Mouse (Mus musculus) heart, adult 2 months (tissue): ENCODE data around the gene Rcn1.

Experiments
- CTCF ChIP-seq: fragments of 200-600 bp; IDR thresholded peaks from 2 replicates; pipeline ENCODE4 v1.8.1; 2022; ENCODE audit warnings: antibody characterized with exemption, mild to moderate bottlenecking, moderate library complexity
- EP300 ChIP-seq: fragments of 200-500 bp; IDR thresholded peaks from 2 replicates; pipeline ENCODE4 v1.6.1; 2011; ENCODE audit warnings: low read depth, low read length, control low read depth; ENCODE audit not compliant: insufficient read depth
- POLR2A ChIP-seq: fragments of 200-500 bp; IDR thresholded peaks from 2 replicates; pipeline ENCODE4 v1.6.1; 2011; ENCODE audit warnings: mild to moderate bottlenecking, low read depth, low read length, control low read depth; ENCODE audit not compliant: insufficient read depth

GRCm38 (mm10) chr2:105397446-105398211 is 1.5 kb downstream of the Rcn1 start:
- no peak for TF ChIP-seq CTCF
- no peak for TF ChIP-seq POLR2A
- TF ChIP-seq EP300, result no peak
